Comparison of ENCODE assay signal across 24 mouse cellular contexts in genomic region chr1:184462481-184463124, GRCm38 (mm10).
DNase-seq lines count a peak whose midpoint lies in the region; ATAC-seq lines count a peak whose summit lies in the region.
"Had no signal": no experiment of that assay in that cellular context is flagged by ENCODE, and none has a peak within 500 bp of the region (broad histone marks: within the 10 kb centered on the region; RNA-seq: fewer than 3 reads in every experiment).

No protein-coding gene starts in this region.

- 40% methylated on average over 9 of the region's 9 CpGs for WGBS in midbrain, embryonic 11.5 days
- WGBS in midbrain, embryonic 16.5 days: 23% methylated on average over 9 of the region's 9 CpGs
- 24% methylated on average over 9 of the region's 9 CpGs for WGBS in midbrain, embryonic 15.5 days

- no peak overlapping the region for H3K4me3 ChIP-seq in midbrain, embryonic 11.5 days (ENCODE audit: low read depth, low read length)
- no peak overlapping the region for H3K4me3 ChIP-seq in midbrain, embryonic 16.5 days (ENCODE audit: low read depth, low read length)
- no peak overlapping the region for H3K4me3 ChIP-seq in midbrain, embryonic 15.5 days
- H3K4me3 ChIP-seq: embryonic facial prominence, embryonic 12.5 days; embryonic facial prominence, embryonic 15.5 days; gastrocnemius, adult 2 months; heart, embryonic 13.5 days had no signal

- ATAC-seq in midbrain, embryonic 11.5 days (ENCODE audit: low FRiP score): peak; percentile 81
- no peak for ATAC-seq in midbrain, embryonic 16.5 days
- 0 out of 2 replicates have a peak, but pooled peaks have one; percentile 20 for ATAC-seq in midbrain, embryonic 15.5 days (replicated peaks)
- ATAC-seq: CD4-positive, CD25-positive, alpha-beta regulatory T cell, adult 4 months; forebrain, embryonic 14.5 days; forebrain, postnatal 0 days; hindbrain, postnatal 0 days had no signal

- H3K27ac ChIP-seq in midbrain, embryonic 11.5 days (ENCODE audit: low read depth, low read length): no peak overlapping the region
- H3K27ac ChIP-seq in midbrain, embryonic 16.5 days (ENCODE audit: low read length): no peak overlapping the region
- no peak overlapping the region for H3K27ac ChIP-seq in midbrain, embryonic 15.5 days
- H3K27ac ChIP-seq: embryonic facial prominence, embryonic 12.5 days; embryonic facial prominence, embryonic 15.5 days; gastrocnemius, adult 2 months; heart, embryonic 13.5 days; hindbrain, embryonic 14.5 days; hindbrain, postnatal 0 days had no signal

- peak; percentile 84 for DNase-seq in midbrain, embryonic 11.5 days (ENCODE audit: low spot score, missing footprints)
- DNase-seq in retina, embryonic 14.5 days (ENCODE audit: low spot score): peak; percentile 20
- DNase-seq in retina, postnatal 1 day: no peak
- DNase-seq in cerebellum, adult 9-10 months: no peak
- DNase-seq: adrenal gland, adult 2 months; adrenal gland, postnatal 14 days; cerebellum, adult 11-12 months; cerebellum, adult 8-10 months; cerebellum, postnatal 25 days; forebrain, postnatal 0 days; gastrocnemius, adult 2 months; gastrocnemius, postnatal 14 days; heart, adult 18-20 months; heart, postnatal 14 days; heart, postnatal 4 days had no signal

- peaks cover 8% of the 10 kb centered on the region; the same call in 1 of the 2 replicates for H3K4me1 ChIP-seq in midbrain, embryonic 11.5 days (ENCODE audit: control insufficient read depth, insufficient read depth, low read length)
- H3K4me1 ChIP-seq in midbrain, embryonic 16.5 days (ENCODE audit: control insufficient read depth, insufficient read depth, low read length): no peaks in the 10 kb centered on the region
- H3K4me1 ChIP-seq in midbrain, embryonic 15.5 days: no peaks in the 10 kb centered on the region
- H3K4me1 ChIP-seq: embryonic facial prominence, embryonic 12.5 days; embryonic facial prominence, embryonic 15.5 days; heart, embryonic 13.5 days had no signal

- H3K27me3 ChIP-seq in midbrain, embryonic 11.5 days (ENCODE audit: control insufficient read depth, insufficient read depth, low read length): peaks cover 2% of the 10 kb centered on the region
- no peaks in the 10 kb centered on the region; the same call in 1 of the 2 replicates for H3K27me3 ChIP-seq in midbrain, embryonic 16.5 days (ENCODE audit: control insufficient read depth, insufficient read depth, low read depth, low read length)
- H3K27me3 ChIP-seq in midbrain, embryonic 15.5 days (replicated peaks): no peaks in the 10 kb centered on the region; the same call in 1 of the 2 replicates
- H3K27me3 ChIP-seq: embryonic facial prominence, embryonic 12.5 days; embryonic facial prominence, embryonic 15.5 days had no signal

- no peak overlapping the region for H3K4me2 ChIP-seq in midbrain, embryonic 11.5 days
- H3K4me2 ChIP-seq in midbrain, embryonic 16.5 days (ENCODE audit: low read length): no peak overlapping the region
- no peak overlapping the region for H3K4me2 ChIP-seq in midbrain, embryonic 15.5 days
- H3K4me2 ChIP-seq: embryonic facial prominence, embryonic 12.5 days; embryonic facial prominence, embryonic 15.5 days; heart, embryonic 13.5 days; hindbrain, embryonic 14.5 days had no signal

- H3K9ac ChIP-seq in midbrain, embryonic 11.5 days (ENCODE audit: low read length): no peak overlapping the region
- no peak overlapping the region for H3K9ac ChIP-seq in midbrain, embryonic 16.5 days (ENCODE audit: low read depth, low read length)
- no peak overlapping the region for H3K9ac ChIP-seq in midbrain, embryonic 15.5 days
- H3K9ac ChIP-seq: embryonic facial prominence, embryonic 12.5 days; embryonic facial prominence, embryonic 15.5 days; forebrain, postnatal 0 days; heart, embryonic 13.5 days; hindbrain, embryonic 14.5 days had no signal

- no peaks in the 10 kb centered on the region for H3K36me3 ChIP-seq in midbrain, embryonic 11.5 days (ENCODE audit: control insufficient read depth, insufficient read depth, low read length)
- no peaks in the 10 kb centered on the region for H3K36me3 ChIP-seq in midbrain, embryonic 16.5 days (ENCODE audit: control insufficient read depth, insufficient read depth, low read length)
- no peaks in the 10 kb centered on the region for H3K36me3 ChIP-seq in midbrain, embryonic 15.5 days (replicated peaks)
- H3K36me3 ChIP-seq: embryonic facial prominence, embryonic 12.5 days; embryonic facial prominence, embryonic 15.5 days; heart, embryonic 13.5 days had no signal

- no peaks in the 10 kb centered on the region for H3K9me3 ChIP-seq in midbrain, embryonic 11.5 days (ENCODE audit: control insufficient read depth, low read length)
- H3K9me3 ChIP-seq in midbrain, embryonic 16.5 days (replicated peaks; ENCODE audit: control insufficient read depth, low read length, poor library complexity, severe bottlenecking): no peaks in the 10 kb centered on the region
- H3K9me3 ChIP-seq in midbrain, embryonic 15.5 days: no peaks in the 10 kb centered on the region
- H3K9me3 ChIP-seq: embryonic facial prominence, embryonic 12.5 days; embryonic facial prominence, embryonic 15.5 days; heart, embryonic 13.5 days had no signal

Comparison
In these comparisons a context has a peak if more than half of its experiments do, and no peak if none do; other contexts are left out.
1. DNase-seq: peak in midbrain, embryonic 11.5 days (single experiment) and retina, embryonic 14.5 days (single experiment); none in retina, postnatal 1 day (single experiment) and cerebellum, adult 9-10 months (single experiment).